Mouse (Mus musculus) liver, embryonic 12.5 days (tissue): ENCODE measurements around the gene Mmp11. TPM values are rescaled to one million over a fixed set of nuclear protein-coding genes. Genes with fewer than 3 reads are reported as not detected.

ENCODE experiments used
- polyA plus RNA-seq: library from polyadenylated mRNA; unstranded; fragments of >200 nt; fragmentation: Nextera tagmentation; extraction: Ambion mirVana; gene quantifications from 2 replicates; pipeline ENCODE4 v1.2.1, GENCODE M21; 2016

Mmp11 gene
- polyA plus RNA-seq, 1 experiment from 2014 or later: 5.7 TPM

Other genes with a start within 250 kb of the Mmp11 start
- 23.7 and 24.4 TPM in 2 replicates for gene Cabin1, start 172.2 kb downstream of the Mmp11 start, polyA plus RNA-seq
- 163 and 171 TPM in 2 replicates for gene Ddt, start 163.1 kb downstream of the Mmp11 start, polyA plus RNA-seq
- gene Gm20441, start 155.5 kb downstream of the Mmp11 start, polyA plus RNA-seq: 0.19 TPM in 1 of 2 replicates, not detected in the other
- 5.9 and 6.7 TPM in 2 replicates for gene Gstt3, start 155.1 kb downstream of the Mmp11 start, polyA plus RNA-seq
- gene Gstt1, start 137.9 kb downstream of the Mmp11 start, polyA plus RNA-seq: 38.4 and 38.5 TPM in 2 replicates
- gene Gstt4, start 114.0 kb downstream of the Mmp11 start, polyA plus RNA-seq: not detected in 2 replicates
- 32.8 and 33.9 TPM in 2 replicates for gene Gstt2, start 99.1 kb downstream of the Mmp11 start, polyA plus RNA-seq
- 1,383 and 1,459 TPM in 2 replicates for gene Mif, start 76.3 kb downstream of the Mmp11 start, polyA plus RNA-seq
- 1.4 and 2.5 TPM in 2 replicates for gene Derl3, start 43.1 kb downstream of the Mmp11 start, polyA plus RNA-seq
- 99.1 and 109 TPM in 2 replicates for gene Smarcb1, start 14.9 kb downstream of the Mmp11 start, polyA plus RNA-seq
- gene Chchd10, start 3.4 kb downstream of the Mmp11 start, polyA plus RNA-seq: 101 and 103 TPM in 2 replicates
- gene Gm867, start 4.2 kb upstream of the Mmp11 start, polyA plus RNA-seq: 18.9 and 19.6 TPM in 2 replicates
- gene Vpreb3, start 6.6 kb upstream of the Mmp11 start, polyA plus RNA-seq: 0.27 and 0.98 TPM in 2 replicates
- 0.06 and 0.07 TPM in 2 replicates for gene Gm5134, start 18.0 kb upstream of the Mmp11 start, polyA plus RNA-seq
- 17.5 and 21.0 TPM in 2 replicates for gene Zfp280b, start 96.2 kb upstream of the Mmp11 start, polyA plus RNA-seq
- gene Slc5a4b, start 174.5 kb upstream of the Mmp11 start, polyA plus RNA-seq: 0.16 and 0.17 TPM in 2 replicates
- 0.06 TPM in 1 of 2 replicates, not detected in the other for gene Slc5a4a, start 211.0 kb upstream of the Mmp11 start, polyA plus RNA-seq